Mouse (Mus musculus): ENCODE data around the gene Msantd1.
"Not testable (repeated sequence)": the region's sequence is repeated elsewhere in the genome, so short reads cannot be mapped to it uniquely, and the experiment has no call there.

The Msantd1 gene

DNA sequence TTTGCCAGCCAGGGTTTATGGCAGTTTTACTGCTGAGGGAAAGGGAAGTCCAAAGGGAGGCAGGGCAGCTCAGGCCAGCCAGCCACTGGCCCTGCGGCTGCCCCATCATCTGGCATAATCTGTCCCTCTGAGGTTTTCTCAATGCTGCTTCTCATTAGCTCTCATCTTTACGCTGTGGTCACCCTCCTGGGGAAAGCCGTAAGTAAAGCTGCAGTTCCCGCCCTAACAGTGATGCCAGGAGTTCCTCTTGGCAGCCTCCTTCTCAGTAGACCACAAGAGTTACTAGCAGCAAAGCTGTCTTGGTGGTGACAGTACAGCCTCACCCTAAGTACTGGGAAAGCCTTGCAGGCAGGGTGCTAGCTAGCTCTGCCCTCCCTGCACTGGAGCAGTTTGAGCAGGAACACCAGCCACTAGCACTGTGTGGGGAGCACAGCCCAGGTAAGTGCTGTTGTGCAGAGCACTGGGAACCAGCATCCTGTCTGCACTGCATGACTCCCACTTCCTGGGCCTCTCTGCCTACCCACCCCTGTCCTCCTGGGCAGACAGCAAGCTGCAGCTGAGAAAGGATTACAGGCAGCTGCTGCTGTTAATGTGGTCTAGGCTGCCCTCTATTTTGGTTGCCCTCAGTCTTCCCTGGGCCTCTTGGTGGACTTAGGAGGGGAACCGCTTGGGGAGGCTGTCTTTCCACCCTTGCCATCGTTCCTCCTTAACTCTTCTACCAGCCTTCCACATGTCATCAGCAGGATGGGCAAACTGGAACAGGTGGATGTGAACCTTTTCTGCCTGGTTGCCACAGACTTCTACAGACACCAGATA is at the start of gene Msantd1:
Gene Msantd1, plus strand, starts transcription at position 103 of the 816 bp plus-strand sequence.
- DNase-seq = no peak

DNA sequence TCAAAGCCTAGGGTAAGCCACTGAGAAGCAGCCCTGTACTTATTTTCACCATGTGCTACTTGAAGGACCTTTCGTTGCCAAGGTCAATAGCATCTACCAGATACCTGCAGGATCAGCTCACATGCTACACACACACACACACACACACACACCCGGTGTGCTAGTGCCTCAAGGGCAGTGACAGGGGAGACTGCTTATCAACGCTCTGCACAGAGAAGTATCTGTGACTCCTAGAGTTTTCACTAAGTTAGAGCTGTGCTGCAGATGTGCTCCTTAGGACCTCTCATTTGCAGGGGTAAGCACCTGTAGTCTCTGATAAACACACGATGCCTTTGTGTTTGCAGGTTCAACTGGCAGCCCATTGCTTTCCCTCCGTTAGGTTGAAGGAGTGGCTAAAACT is 42.4 kb upstream of the Msantd1 start:
- DNase-seq = no peak

DNA sequence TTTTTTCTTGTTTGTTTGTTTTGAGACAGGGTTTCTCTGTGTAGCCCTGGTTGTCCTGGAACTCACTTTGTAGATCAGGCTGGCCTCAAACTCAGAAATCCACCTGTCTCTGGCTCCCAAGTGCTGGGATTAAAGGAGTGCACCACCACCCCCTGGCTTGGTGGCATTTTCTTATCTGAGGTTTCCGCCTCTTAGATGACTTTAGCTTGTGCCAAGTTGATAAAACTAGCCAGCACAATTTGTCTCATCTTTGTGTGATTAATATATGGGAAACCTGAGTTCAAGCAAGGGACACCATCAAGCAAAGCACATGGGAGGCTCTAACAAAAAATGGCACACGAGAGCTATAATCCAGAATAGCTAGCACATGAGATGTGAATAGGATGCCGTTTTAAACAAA is 27.5 kb upstream of the Msantd1 start:
- DNase-seq = not testable (repeated sequence)

DNA sequence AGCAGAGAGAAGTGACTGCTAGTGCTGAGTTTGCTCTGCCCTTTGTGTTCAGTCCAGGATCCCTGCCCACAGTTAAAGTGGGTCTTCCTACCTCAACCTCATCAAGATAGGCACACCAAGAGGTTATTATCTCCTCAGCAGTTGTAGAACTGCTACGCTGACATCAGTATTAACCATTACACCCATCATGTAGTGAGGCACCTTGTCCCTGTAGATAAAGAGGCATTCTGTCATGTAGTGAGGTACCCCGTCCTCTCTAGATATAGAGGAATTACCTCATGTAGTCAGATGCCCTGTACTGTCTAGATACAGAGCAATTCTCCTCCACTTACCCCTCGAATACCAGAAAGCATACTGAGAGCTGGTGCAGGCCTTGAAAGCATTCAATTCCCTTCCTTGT is 26.8 kb upstream of the Msantd1 start:
- no peak for DNase-seq

DNA sequence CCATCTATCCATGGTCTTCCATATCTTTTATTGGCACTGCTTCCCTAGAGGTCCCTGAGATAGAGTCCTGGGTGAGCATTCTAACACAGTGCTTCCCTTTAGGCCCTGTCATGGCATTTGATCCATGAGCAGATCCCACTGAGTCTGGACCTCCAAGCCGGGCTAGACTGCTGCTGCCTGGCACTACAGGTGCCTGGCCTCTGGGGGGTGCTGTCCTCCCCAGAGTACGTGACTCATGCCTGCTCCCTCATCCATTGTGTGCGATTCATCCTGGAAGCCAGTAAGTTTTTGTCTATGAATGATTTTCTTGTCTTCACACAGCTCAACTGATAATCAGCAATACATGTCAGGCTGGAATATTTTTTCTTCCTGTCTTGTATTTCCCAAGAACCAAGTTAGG is 22.6 kb upstream of the Msantd1 start:
- DNase-seq = no peak

DNA sequence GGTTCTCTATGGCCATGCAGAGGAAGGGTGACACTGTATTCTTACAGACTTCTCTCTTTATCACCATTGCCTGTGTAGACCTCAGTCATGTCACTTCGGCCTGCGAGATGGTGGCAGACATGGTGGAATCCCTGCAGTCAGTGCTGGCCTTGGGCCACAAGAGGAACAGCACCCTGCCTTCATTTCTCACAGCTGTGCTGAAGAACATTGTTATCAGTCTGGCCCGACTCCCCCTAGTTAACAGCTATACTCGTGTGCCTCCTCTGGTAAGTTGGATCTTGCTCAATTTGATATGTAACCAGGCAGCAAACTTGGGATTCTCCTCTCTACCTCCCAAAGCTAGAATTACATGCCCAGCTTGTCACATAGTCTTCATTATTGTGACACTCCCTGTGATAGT is 18.6 kb upstream of the Msantd1 start:
- no peak for DNase-seq

DNA sequence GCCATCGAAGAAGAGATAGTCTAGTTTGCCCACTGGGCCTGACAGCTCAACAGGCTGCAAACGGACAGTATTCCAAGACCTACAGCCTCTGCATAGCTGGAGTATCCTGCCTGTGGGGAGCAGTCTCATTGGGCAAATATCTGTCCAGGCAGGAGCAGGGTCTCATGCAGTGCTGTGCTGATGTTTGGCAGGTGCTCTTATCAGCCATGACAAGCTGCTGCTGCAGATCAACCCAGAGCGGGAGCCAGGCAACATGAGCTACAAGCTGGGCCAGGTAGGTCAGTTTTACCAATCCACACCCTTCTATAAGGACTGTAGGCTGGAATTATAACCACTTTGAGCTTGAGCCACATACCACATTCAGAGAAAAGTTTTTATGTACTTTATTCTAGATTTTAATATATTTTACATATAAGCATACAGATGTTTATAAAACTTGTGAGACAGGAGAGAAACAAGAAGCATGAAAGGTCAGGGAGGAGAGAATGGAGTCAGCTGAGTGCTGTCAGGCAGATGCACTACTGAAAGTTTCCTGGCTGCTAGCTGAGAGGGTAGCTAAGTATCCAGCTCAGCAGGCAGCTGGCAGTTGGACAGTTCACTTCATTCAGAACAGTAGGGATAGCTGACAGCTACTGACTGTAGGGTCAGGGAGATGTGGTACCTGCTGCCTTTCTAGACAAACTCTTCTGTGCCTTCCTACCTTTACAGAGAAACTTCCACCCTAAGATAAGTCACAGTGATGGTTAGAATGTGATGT is 10.9 kb upstream of the Msantd1 start:
- no peak for DNase-seq

DNA sequence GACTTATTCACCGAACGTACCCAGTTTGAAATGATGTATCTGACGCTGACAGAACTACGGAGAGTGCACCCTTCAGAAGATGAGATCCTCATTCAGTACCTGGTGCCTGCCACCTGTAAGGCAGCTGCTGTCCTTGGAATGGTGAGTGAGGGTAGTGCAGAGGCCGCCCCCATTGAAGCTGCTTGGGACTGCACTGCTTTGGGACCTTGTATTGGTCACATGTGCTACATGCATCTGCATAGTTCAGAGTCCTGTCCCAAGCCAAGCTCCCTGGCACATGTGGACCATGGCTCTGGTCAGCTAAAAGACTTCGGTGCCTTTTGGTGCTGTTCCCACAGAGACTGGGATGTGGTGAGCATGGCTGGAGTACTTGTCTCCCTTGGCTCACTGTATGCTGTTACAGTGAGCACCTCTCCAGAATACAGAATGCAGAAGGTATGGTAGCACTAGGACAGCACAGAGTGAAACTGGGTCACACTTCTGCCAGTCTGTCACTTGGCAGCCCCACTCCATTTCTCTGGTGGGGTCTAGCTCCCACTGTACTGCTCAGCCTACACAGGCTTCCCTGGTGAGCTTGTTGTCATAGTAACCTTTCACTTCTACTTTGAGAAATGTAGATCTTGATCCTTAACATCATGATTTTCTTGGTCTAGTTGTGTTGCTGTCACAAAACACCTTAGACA is 7.9 kb upstream of the Msantd1 start:
- no peak for DNase-seq

DNA sequence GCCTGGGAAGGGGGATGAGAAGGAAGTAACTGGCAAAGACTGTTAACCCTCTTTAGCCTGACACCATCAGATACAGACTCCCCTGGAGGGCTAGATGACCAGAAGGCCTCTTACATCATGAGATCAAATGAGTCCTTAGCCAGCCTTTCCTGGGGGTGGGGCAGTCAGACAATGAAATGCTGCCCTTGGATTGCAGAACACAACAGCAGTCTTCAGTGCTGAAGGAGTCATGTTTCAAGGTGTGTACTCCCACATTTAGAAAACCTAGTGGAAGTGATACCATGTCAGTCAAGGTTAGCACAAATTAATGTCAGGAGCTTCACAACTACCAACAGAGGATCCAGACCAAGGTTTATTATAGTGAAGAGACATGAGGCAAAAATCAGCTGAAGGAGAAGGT is 5.4 kb upstream of the Msantd1 start:
- no peak for DNase-seq

DNA sequence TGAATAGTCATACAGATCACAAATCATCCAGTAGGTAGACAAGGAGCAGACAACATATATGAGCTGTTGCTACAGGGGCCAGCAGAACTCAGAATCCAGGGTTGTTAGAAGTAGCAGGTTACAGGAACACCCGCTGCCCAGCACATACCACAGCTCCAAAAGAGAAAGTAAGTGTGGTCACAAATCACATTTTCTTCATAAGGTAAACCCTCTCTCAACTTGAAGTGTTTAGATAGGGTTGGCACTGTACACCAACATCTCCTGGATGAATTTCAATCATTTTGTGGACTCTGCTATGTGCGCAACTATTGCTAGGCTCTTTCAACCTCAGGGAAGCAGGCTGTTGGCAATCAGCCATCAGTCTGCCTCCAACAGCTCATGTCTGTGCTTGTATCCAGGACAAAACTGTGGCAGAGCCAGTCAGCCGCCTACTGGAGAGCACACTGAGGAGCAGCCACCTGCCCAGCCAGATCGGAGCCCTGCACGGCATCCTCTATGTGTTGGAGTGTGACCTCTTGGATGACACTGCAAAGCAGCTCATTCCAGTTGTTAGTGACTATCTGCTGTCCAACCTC is 4.9 kb upstream of the Msantd1 start:
- DNase-seq = peak; percentile 74

DNA sequence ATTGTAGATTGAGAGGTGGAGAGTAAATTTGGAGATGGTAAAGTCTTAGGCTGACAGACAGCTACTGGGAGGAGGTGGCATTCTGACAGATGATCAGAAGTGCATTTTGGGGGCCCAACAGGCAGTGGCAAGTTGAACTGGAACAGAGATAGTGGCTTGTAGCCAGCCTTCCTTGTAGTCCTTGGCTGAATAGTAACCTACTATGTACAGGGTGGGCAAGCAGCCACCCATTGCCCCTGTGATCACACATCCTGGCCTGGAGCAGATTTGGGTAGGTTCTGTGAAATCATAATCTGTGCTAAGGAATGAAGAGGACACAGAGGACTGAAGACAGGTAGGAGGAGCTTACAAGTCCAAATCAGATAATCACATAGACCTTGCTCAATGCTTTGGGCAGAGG is 3.4 kb upstream of the Msantd1 start:
- DNase-seq = no peak

DNA sequence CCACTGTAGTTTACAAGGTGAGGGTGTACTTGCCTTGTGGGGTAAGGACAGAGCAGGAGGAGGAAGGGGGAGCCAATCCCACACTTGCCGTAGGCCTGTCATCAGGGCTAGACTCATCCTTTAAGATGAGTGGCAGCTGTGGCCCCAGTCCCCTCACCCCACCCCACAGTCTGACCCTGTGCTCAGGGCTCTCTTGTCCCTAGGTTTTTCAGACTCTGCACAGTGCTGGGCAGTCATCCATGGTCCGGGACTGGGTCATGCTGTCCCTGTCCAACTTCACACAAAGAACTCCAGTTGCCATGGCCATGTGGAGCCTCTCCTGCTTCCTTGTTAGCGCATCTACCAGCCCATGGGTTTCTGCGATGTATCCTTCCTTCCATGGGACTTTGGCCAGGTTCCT is 582 bp upstream of the Msantd1 start:
- no peak for DNase-seq

DNA sequence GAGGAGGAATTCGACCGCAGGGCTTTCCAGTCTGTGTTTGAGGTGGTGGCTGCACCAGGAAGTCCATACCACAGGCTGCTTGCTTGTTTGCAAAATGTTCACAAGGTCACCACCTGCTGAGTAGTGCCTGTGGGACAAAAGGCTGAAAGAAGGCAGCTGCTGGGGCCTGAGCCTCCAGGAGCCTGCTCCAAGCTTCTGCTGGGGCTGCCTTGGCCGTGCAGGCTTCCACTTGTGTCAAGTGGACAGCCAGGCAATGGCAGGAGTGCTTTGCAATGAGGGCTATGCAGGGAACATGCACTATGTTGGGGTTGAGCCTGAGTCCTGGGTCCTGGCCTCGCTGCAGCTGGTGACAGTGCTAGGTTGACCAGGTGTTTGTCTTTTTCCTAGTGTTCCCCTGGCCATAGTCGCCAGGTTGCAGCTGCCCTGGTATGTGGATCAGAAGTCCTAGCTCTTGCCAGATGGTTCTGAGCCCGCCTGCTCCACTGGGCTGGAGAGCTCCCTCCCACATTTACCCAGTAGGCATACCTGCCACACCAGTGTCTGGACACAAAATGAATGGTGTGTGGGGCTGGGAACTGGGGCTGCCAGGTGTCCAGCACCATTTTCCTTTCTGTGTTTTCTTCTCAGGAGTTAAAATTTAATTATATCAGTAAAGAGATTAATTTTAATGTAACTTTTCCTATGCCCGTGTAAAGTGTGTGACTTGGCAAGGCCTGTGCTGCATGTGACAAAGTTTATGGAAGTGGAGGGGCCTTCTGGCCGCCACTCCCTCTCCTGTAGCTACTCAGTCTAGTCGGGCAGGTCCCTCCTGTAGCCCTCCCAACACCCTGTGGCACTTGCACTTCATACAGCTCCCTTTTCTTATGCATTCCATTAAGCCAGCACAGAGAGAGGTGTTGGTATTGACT is 1.2 kb downstream of the Msantd1 start:
- DNase-seq = no peak

DNA sequence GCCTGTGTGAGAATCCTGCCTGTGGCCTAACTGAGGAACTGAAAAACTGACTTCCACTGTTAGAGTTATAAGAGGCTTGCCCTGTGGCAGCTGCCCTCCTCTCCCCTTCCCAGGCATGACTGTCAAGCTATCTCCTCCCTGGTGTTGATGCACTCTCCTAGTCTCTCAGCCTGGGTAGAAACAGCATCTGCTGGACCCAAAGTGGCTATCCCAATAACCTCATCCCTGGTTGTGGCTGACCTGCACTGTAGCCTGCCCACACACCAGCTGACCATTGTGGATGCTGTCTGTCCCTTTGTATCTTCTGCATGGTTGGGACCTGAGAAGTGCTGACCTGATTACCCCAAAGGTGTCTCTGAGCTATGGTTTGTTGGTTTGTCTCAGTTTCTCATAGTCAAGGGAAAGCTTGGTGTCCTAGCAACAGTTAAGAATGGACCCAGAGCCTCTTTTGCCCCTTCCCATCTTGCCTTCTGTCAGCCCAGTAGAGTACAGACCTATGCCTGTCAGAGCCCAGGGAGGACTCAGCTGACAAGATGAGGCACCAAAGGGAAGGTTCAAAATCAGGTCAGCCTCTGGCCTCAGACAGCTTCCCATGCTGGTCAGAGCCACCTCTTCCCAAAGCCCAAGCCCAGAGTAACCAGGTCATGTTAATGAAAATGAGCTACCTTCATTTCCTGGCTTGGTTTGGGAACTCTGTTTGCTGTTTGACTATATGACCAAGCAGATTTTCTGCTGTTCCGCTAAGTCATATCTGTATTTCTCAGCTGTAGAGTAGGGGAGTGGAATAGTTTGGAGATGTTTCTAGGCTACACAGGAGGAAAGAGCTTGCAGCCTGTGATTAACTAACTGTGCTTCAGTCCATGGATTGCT is 2.1 kb downstream of the Msantd1 start:
- DNase-seq = no peak

DNA sequence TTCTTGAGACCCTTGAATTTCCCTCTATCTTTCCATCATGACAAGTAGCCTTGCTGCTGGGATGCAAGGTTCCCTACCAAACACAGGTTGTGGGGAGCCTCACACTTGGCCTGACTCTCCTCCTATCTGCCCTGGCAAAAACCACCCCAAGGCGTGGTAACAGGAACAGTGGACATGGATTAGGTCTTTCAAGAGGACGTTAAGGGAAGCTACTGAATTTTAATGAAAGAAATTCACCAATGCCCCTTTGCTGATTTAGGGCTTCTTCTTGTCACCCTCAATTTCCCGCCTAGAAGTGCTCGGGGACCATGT is 2.6 kb downstream of the Msantd1 start:
- DNase-seq = no peak

DNA sequence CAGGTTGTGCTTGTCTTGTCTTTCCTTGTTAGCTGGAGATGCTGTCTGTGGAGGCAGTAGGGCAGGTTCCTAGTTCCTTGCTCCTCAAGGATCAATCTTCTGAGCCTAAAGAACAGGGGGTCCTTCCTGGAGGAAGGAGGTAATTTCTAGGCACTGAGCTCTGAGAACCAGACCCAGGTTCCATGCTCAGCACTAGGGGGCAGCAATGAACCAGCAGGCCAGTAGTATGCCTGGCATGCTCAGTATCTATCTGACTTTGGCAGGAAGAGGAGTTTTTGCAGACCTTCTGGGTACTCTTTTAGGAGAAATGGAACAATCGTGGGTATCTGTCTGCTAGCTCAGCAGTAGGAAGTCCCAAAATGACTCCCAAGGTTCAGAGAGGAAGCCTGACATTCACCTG is 8.0 kb downstream of the Msantd1 start:
- DNase-seq = peak; percentile 48

DNA sequence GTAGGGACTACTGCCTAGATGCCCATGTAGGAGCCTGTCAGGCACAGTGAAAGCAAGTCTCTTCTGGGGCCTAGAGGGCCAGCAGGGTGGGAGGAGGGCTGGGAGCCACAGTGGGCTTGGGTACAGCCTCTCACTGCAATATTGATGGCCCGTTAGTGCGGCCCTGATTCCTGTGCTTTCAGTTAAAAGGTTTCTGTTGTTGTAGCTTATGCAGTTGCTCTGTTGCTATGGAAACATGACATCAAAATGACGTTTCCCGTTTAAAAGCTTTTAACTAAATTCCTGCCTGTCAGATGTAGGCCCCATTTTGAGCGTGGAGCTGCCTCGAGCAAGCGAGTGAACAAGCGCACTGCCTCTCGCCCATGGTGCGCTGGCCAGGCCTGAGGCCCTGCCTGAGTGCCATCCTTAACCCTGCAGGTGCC is 9.4 kb downstream of the Msantd1 start:
- DNase-seq = no peak

DNA sequence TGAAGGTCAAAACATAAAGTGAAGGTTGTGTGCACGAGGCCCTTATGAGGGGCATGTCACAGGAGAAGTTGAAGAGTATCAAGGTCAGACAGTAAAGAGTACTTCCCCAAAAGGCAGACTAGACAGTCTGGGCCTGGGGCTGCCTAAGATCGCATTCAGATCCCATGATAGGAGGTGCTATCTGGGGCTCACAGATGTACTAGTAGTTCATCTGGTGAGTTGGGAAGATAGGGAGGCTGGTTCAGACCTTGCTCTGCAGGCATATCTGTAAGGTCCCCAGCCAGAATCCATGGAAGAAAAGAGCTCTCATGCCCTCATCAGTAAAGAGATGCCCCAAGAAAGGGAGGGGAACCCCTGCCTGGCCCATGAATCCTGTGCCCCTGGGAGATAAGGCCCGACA is 11.0 kb downstream of the Msantd1 start:
- no peak for DNase-seq

DNA sequence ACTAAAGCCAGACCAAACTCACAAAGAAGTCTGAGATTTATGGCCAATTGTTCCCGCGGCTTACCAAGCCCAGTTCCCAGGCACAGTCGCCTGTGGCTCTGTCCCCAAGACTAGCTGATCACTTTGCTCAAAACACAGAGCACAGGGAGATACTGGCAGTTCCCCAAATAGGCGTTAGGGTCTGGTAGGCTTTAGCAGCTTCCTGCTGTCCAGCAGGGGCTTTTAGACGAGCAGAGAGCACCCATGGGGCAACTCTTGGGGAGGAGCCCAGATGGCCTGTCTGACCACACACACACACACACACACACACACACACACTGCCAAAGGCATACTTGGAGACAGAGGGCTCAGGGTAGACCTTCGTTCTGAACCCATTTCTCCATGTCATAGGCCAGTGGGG is 14.7 kb downstream of the Msantd1 start:
- no peak for DNase-seq

DNA sequence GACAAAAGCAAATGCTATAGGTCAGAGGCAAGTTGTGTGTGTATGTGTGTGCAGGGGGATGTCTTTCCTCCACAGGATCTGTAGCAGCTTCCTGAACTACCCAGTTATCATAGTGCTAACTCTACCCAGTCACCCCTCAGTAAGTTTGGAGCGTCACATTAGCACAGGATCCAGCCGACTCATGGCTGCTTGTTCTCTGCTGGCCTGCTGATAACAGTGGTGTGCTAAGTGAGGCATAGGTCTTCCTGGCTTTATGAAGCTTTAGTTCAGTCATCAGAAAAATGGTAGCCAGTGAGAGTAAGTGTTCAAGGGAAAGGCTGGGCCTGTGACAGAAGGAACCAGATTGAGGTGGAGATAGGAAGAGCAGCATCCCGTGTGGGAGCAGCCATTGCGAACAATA is 16.1 kb downstream of the Msantd1 start:
- no peak for DNase-seq

DNA sequence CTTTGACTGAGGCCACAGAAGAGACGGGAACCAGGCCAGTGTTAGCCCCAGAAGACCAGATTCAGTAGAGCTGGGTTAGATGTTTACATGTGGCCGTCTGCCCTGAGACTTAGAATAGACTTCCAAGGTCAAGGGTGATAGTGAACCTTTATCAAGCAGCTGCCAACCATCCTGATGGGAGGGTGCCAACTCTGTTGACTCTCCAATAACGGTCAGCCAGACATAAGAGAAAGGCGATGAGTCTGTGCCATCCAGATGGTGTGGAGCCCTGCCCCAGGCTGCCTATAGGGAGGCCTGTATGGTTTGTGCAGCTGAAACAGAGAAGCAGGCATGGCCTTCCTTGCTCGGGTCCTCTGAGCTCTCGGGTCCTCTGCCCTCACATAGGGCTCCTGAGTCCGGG is 16.7 kb downstream of the Msantd1 start:
- no peak for DNase-seq

DNA sequence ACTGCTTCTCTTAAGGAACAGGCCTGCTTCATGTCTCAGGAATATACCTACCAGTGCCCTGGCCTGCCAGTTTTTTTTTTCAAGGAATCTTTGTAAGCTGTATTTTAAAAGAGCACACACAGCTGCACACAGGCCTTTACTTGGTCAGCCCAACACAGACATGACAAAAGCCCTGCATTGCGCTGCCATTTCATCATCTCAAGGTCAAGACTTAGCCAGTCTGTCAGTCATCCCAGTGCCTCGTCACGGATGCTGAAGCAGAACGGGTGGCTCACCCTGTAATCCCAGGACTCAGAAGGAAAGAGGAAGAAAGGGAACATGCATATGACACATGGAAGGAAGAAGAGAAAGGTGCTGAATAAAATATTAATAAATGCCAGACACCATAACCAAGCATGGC is 19.8 kb downstream of the Msantd1 start:
- no peak for DNase-seq
